Mouse (Mus musculus): Measurements from ENCODE around the gene Srrm2. TPM values are rescaled to one million over a fixed set of nuclear protein-coding genes. Genes with fewer than 3 reads are reported as not detected.

Gene Srrm2
- polyA plus RNA-seq, 1 experiment from 2014 or later = 170 TPM

DNA sequence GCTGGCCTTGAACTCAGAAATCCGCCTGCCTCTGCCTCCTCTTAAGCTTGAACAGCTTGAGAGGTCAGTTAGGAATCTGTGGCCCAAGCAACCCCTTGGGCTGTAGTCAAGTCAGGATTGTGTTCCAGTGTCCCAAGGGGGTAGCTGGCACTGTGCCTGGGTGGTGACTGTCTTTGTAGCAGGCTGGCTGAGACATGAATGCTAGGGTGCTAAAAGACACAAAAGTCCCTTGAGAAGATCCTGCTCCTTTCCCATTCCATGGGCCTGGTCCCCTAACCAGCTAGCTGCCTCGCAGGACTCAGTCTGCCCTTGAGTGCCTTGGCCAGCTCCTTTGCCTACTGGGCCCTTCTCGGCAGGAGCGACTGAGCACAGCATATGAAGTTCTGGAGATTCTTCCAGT is 72.6 kb downstream of the Srrm2 start:
- H3K4me3 ChIP-seq (replicated peaks) = no peak overlapping the region
- WGBS (ENCODE audit: insufficient replicate concordance) = 59% methylated on average over 4 of the region's 4 CpGs
- H3K9me3 ChIP-seq (replicated peaks) = no peaks in the 10 kb centered on the region
- H3K36me3 ChIP-seq (replicated peaks) = no peaks in the 10 kb centered on the region
- H3K9ac ChIP-seq = no peak overlapping the region
- no peaks in the 10 kb centered on the region; the same call in 1 of the 2 replicates for H3K27me3 ChIP-seq
- H3K4me2 ChIP-seq = no peak overlapping the region
- ATAC-seq (ENCODE audit: insufficient read depth) = no peak
- no peak overlapping the region for H3K27ac ChIP-seq (replicated peaks)
- H3K4me1 ChIP-seq (replicated peaks) = no peaks in the 10 kb centered on the region

DNA sequence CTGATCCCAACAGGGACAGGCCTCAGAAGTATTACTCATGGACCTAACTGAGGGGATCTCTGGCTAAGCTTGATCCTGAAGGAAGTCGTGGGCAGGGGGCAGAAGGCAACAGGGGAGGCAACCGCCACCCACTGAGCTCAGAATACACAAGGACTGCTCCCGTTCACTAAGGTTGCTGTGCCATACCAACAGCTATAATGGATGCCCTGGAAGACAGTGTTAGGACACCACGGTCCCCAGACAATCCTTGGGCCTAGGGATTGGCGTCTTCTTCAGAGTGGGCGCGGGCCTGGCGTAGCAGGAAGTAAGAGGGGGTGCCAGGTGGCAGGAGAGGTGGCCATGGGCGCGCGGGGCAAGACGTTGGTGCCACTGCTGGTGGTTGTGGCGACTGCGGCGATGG is 77.4 kb downstream of the Srrm2 start, which contains the start of gene Prss21:
TSS of gene Prss21 (plus strand) at position 301 of the 400 bp plus-strand sequence.
- Histone ChIP-seq H3K4me2 (no peak within 1 kb of the TSS), H3K9me3 (replicated peaks) (no peaks in the 10 kb centered on the region), H3K36me3 (replicated peaks) (no peaks in the 10 kb centered on the region), H3K4me3 (replicated peaks) (no peak within 1 kb of the TSS), H3K9ac (no peak within 1 kb of the TSS), H3K27ac (replicated peaks) (no peak within 1 kb of the TSS), H3K27me3 (no peaks in the 10 kb centered on the region), H3K4me1 (replicated peaks) (no peaks in the 10 kb centered on the region)
- 73% methylated on average over 15 of the region's 15 CpGs for WGBS (ENCODE audit: insufficient replicate concordance)
- ATAC-seq (ENCODE audit: insufficient read depth) = no peak

DNA sequence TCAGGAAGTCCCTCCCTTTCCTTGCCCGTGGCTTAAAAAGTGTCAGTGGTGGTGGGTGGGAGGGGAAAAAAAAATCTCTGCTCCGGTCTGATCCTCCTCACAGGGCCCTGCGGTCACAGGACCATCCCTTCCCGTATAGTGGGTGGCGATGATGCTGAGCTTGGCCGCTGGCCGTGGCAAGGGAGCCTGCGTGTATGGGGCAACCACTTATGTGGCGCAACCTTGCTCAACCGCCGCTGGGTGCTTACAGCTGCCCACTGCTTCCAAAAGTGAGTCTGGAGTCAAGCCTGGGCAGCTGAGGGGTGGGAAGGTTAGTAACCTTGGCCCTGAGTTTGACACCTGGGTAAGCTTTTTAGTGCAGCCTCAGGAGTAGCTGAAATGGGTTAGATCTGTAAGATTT is 78.2 kb downstream of the Srrm2 start:
- Histone ChIP-seq H3K27me3 (no peaks in the 10 kb centered on the region), H3K4me1 (replicated peaks) (no peaks in the 10 kb centered on the region), H3K27ac (replicated peaks) (no peak overlapping the region), H3K4me3 (replicated peaks) (no peak overlapping the region), H3K36me3 (replicated peaks) (no peaks in the 10 kb centered on the region), H3K9me3 (replicated peaks) (no peaks in the 10 kb centered on the region), H3K4me2 (no peak overlapping the region), H3K9ac (no peak overlapping the region)
- no peak for ATAC-seq (ENCODE audit: insufficient read depth)
- 74% methylated on average over 11 of the region's 11 CpGs for WGBS (ENCODE audit: insufficient replicate concordance)

Small RNAs within 50 kb of the gene (microRNA-seq; reads per million reads assigned to microRNA genes)
- 1.0 reads per million for gene Mir5125

Other genes starting within 250 kb of the Srrm2 start
- 5.3 and 5.5 TPM in 2 replicates for gene Zfp213, start 226.3 kb upstream of the Srrm2 start, polyA plus RNA-seq (2015; fragmentation: Nextera tagmentation; extraction: Ambion mirVana)
- 1.3 and 1.8 TPM in 2 replicates for gene Zfp13, start 191.0 kb upstream of the Srrm2 start, polyA plus RNA-seq (2015; fragmentation: Nextera tagmentation; extraction: Ambion mirVana)
- gene Zscan10, start 189.7 kb upstream of the Srrm2 start, polyA plus RNA-seq (2015; fragmentation: Nextera tagmentation; extraction: Ambion mirVana) = 0.16 TPM in 1 of 2 replicates, not detected in the other
- 0.40 and 0.64 TPM in 2 replicates for gene Mmp25, start 145.3 kb upstream of the Srrm2 start, polyA plus RNA-seq (2015; fragmentation: Nextera tagmentation; extraction: Ambion mirVana)
- gene Bicdl2, start 130.0 kb upstream of the Srrm2 start, polyA plus RNA-seq (2015; fragmentation: Nextera tagmentation; extraction: Ambion mirVana) = 0.13 TPM in 1 of 2 replicates, not detected in the other
- 20.2 and 23.5 TPM in 2 replicates for gene Hcfc1r1, start 116.9 kb upstream of the Srrm2 start, polyA plus RNA-seq (2015; fragmentation: Nextera tagmentation; extraction: Ambion mirVana)
- 19.7 and 22.4 TPM in 2 replicates for gene Thoc6, start 116.7 kb upstream of the Srrm2 start, polyA plus RNA-seq (2015; fragmentation: Nextera tagmentation; extraction: Ambion mirVana)
- gene Tnfrsf12a, start 113.1 kb upstream of the Srrm2 start, polyA plus RNA-seq (2015; fragmentation: Nextera tagmentation; extraction: Ambion mirVana) = 5.8 and 6.4 TPM in 2 replicates
- gene Cldn6, start 111.3 kb upstream of the Srrm2 start, polyA plus RNA-seq (2015; fragmentation: Nextera tagmentation; extraction: Ambion mirVana) = 0.89 and 2.0 TPM in 2 replicates
- gene Cldn9, start 106.5 kb upstream of the Srrm2 start, polyA plus RNA-seq (2015; fragmentation: Nextera tagmentation; extraction: Ambion mirVana) = not detected in 2 replicates
- 0.10 and 0.15 TPM in 2 replicates for gene 1520401A03Rik, start 67.7 kb upstream of the Srrm2 start, polyA plus RNA-seq (2015; fragmentation: Nextera tagmentation; extraction: Ambion mirVana)
- 28.8 and 34.7 TPM in 2 replicates for gene Pkmyt1, start 64.2 kb upstream of the Srrm2 start, polyA plus RNA-seq (2015; fragmentation: Nextera tagmentation; extraction: Ambion mirVana)
- 7.9 and 8.0 TPM in 2 replicates for gene Paqr4, start 49.7 kb upstream of the Srrm2 start, polyA plus RNA-seq (2015; fragmentation: Nextera tagmentation; extraction: Ambion mirVana)
- not detected in 2 replicates for gene Kremen2, start 44.7 kb upstream of the Srrm2 start, polyA plus RNA-seq (2015; fragmentation: Nextera tagmentation; extraction: Ambion mirVana)
- 9.4 and 12.1 TPM in 2 replicates for gene Flywch1, start 18.9 kb upstream of the Srrm2 start, polyA plus RNA-seq (2015; fragmentation: Nextera tagmentation; extraction: Ambion mirVana)
- 0.93 and 0.94 TPM in 2 replicates for gene Flywch2, start 4.5 kb upstream of the Srrm2 start, polyA plus RNA-seq (2015; fragmentation: Nextera tagmentation; extraction: Ambion mirVana)
- 388 and 452 TPM in 2 replicates for gene Elob, start 38.6 kb downstream of the Srrm2 start, polyA plus RNA-seq (2015; fragmentation: Nextera tagmentation; extraction: Ambion mirVana)
- not detected in 2 replicates for gene Prss33, start 45.5 kb downstream of the Srrm2 start, polyA plus RNA-seq (2015; fragmentation: Nextera tagmentation; extraction: Ambion mirVana)
- not detected in 2 replicates for gene Prss32, start 53.3 kb downstream of the Srrm2 start, polyA plus RNA-seq (2015; fragmentation: Nextera tagmentation; extraction: Ambion mirVana)
- 0.10 TPM in 1 of 2 replicates, not detected in the other for gene Prss41, start 53.6 kb downstream of the Srrm2 start, polyA plus RNA-seq (2015; fragmentation: Nextera tagmentation; extraction: Ambion mirVana)
- not detected in 2 replicates for gene Prss21, start 77.5 kb downstream of the Srrm2 start, polyA plus RNA-seq (2015; fragmentation: Nextera tagmentation; extraction: Ambion mirVana)
- gene Dcpp1, start 90.3 kb downstream of the Srrm2 start, polyA plus RNA-seq (2015; fragmentation: Nextera tagmentation; extraction: Ambion mirVana) = not detected in 2 replicates
- gene Dcpp2, start 90.3 kb downstream of the Srrm2 start, polyA plus RNA-seq (2015; fragmentation: Nextera tagmentation; extraction: Ambion mirVana) = not detected in 2 replicates
- not detected in 2 replicates for gene Dcpp3, start 126.9 kb downstream of the Srrm2 start, polyA plus RNA-seq (2015; fragmentation: Nextera tagmentation; extraction: Ambion mirVana)
- gene Sbp, start 151.1 kb downstream of the Srrm2 start, polyA plus RNA-seq (2015; fragmentation: Nextera tagmentation; extraction: Ambion mirVana) = not detected in 2 replicates
- not detected in 2 replicates for gene Sbpl, start 164.7 kb downstream of the Srrm2 start, polyA plus RNA-seq (2015; fragmentation: Nextera tagmentation; extraction: Ambion mirVana)
- gene Prss30, start 190.0 kb downstream of the Srrm2 start, polyA plus RNA-seq (2015; fragmentation: Nextera tagmentation; extraction: Ambion mirVana) = 0.14 TPM in 1 of 2 replicates, not detected in the other
- not detected in 2 replicates for gene Prss22, start 207.6 kb downstream of the Srrm2 start, polyA plus RNA-seq (2015; fragmentation: Nextera tagmentation; extraction: Ambion mirVana)
- not detected in 2 replicates for gene Prss27, start 247.6 kb downstream of the Srrm2 start, polyA plus RNA-seq (2015; fragmentation: Nextera tagmentation; extraction: Ambion mirVana)

Measured in liver, embryonic 15.5 days (tissue).